Mouse (Mus musculus) liver, embryonic 16.5 days (tissue): ENCODE data around the gene Sptan1. TPM values are rescaled to one million over a fixed set of nuclear protein-coding genes. Genes with fewer than 3 reads are reported as not detected.
"Not testable (repeated sequence)": the region's sequence is repeated elsewhere in the genome, so short reads cannot be mapped to it uniquely, and the experiment has no call there.

Source experiments
- ATAC-seq: fragments of 200-750 bp; cut with Nextera tagmentation; 2 replicates; pipeline ENCODE4 v1.8.0; 2017; ENCODE audit warnings: low read depth, mild to moderate bottlenecking, moderate number of reproducible peaks, moderate library complexity
- H3K27ac ChIP-seq: fragments of 300-500 bp; sonication (generic); 2 replicates; pipeline ENCODE4 v1.5.1; 2014; ENCODE audit warnings: mild to moderate bottlenecking, low read length
- H3K27me3 ChIP-seq: fragments of 300-500 bp; sonication (generic); 2 replicates; pipeline ENCODE4 v1.6.1; 2014; ENCODE audit warnings: low read depth, low read length, mixed read lengths; ENCODE audit not compliant: control insufficient read depth, insufficient read depth
- H3K36me3 ChIP-seq: fragments of 300-500 bp; sonication (generic); 2 replicates; pipeline ENCODE4 v1.6.1; 2014; ENCODE audit warnings: mild to moderate bottlenecking; ENCODE audit not compliant: control insufficient read depth, insufficient read depth
- H3K4me1 ChIP-seq: fragments of 300-500 bp; sonication (generic); 2 replicates; pipeline ENCODE4 v1.6.1; 2014; ENCODE audit warnings: low read depth, low read length, mixed read lengths; ENCODE audit not compliant: control insufficient read depth
- H3K4me2 ChIP-seq: fragments of 300-500 bp; sonication (generic); 2 replicates; pipeline ENCODE4 v1.6.1; 2014; ENCODE audit warnings: low read depth, low read length, mixed read lengths
- H3K4me3 ChIP-seq: fragments of 300-500 bp; sonication (generic); 2 replicates; pipeline ENCODE4 v1.5.1; 2014; ENCODE audit warnings: low read depth, mild to moderate bottlenecking, low read length
- H3K9ac ChIP-seq: fragments of 300-500 bp; sonication (generic); 2 replicates; pipeline ENCODE4 v1.6.1; 2014; ENCODE audit warnings: low read depth, low read length
- H3K9me3 ChIP-seq: fragments of 300-500 bp; sonication (generic); replicated peaks from 2 replicates; pipeline ENCODE4 v1.6.1; 2016; ENCODE audit warnings: low read length; ENCODE audit not compliant: control insufficient read depth
- WGBS: fragments of 180-500 bp; shearing (Covaris S2); extraction: QIAGEN DNeasy Blood & Tissue Kit; methylation state at CpG from one replicate; pipeline ENCODE4 v1.1.7; 2014; ENCODE audit not compliant: insufficient replicate concordance; 5-methylcytosine and 5-hydroxymethylcytosine counted together
- polyA plus RNA-seq: library from polyadenylated mRNA; unstranded; fragments of >200 nt; fragmentation: Nextera tagmentation; extraction: Ambion mirVana; gene quantifications from 2 replicates; pipeline ENCODE4 v1.2.1, GENCODE M21; 2015

Gene Sptan1
- polyA plus RNA-seq, 1 experiment from 2014 or later: 19.7 TPM

GRCm38 (mm10) chr2:30048101-30048501 is 82.7 kb downstream of the Sptan1 start:
- WGBS: 39% methylated on average over 11 of the region's 11 CpGs
- ATAC-seq: no peak
- peaks cover 9% of the 10 kb centered on the region for H3K4me1 ChIP-seq

GRCm38 (mm10) chr2:30048699-30049388 is 83.5 kb downstream of the Sptan1 start, which contains the start of gene Wdr34:
Gene Wdr34 (minus strand): TSS chr2:30048881.
- Histone ChIP-seq H3K27me3 (no peaks in the 10 kb centered on the region), H3K27ac (peak within 1 kb of the TSS; percentile 89), H3K9ac (peak within 1 kb of the TSS; percentile 71), H3K4me1 (peaks cover 9% of the 10 kb centered on the region), H3K9me3 (no peaks in the 10 kb centered on the region), H3K36me3 (no peaks in the 10 kb centered on the region), H3K4me2 (peak within 1 kb of the TSS; percentile 90), H3K4me3 (peak within 1 kb of the TSS; percentile 74)
- WGBS: under 1% methylated on average over 54 of the region's 54 CpGs
- ATAC-seq: peak; percentile 96

More at GRCm38 (mm10) chr2:30048101-30048501, 82.7 kb downstream of the Sptan1 start:
- H3K27ac ChIP-seq: peak overlapping the region; percentile 89
- H3K9me3 ChIP-seq: no peaks in the 10 kb centered on the region
- H3K4me2 ChIP-seq: peak overlapping the region; percentile 90
- no peaks in the 10 kb centered on the region for H3K36me3 ChIP-seq
- H3K4me3 ChIP-seq: peak overlapping the region; percentile 74
- H3K9ac ChIP-seq: peak overlapping the region; percentile 71
- H3K27me3 ChIP-seq: no peaks in the 10 kb centered on the region

- H3K4me1 ChIP-seq: peaks cover 9% of the 10 kb centered on the region
- H3K4me2 ChIP-seq: no peak overlapping the region
- peaks cover 2% of the 10 kb centered on the region for H3K27me3 ChIP-seq
- H3K9me3 ChIP-seq: no peaks in the 10 kb centered on the region
- H3K27ac ChIP-seq: no peak overlapping the region
- H3K4me3 ChIP-seq: no peak overlapping the region
- 24% methylated on average over 3 of the region's 3 CpGs for WGBS
- no peak overlapping the region for H3K9ac ChIP-seq
- H3K36me3 ChIP-seq: no peaks in the 10 kb centered on the region
- no peak for ATAC-seq
These were observed 84.5 kb downstream of the Sptan1 start for GRCm38 (mm10) chr2:30049831-30050230.

- no peak overlapping the region for H3K9ac ChIP-seq
- 35% methylated on average over 6 of the region's 6 CpGs for WGBS
- no peak for ATAC-seq
- H3K27ac ChIP-seq: no peak overlapping the region
- no peak overlapping the region for H3K4me3 ChIP-seq
- no peak overlapping the region for H3K4me2 ChIP-seq
- no peaks in the 10 kb centered on the region for H3K9me3 ChIP-seq
- peaks cover 2% of the 10 kb centered on the region for H3K27me3 ChIP-seq
- H3K4me1 ChIP-seq: peaks cover 9% of the 10 kb centered on the region
- no peaks in the 10 kb centered on the region for H3K36me3 ChIP-seq
These were observed 86.8 kb downstream of the Sptan1 start for GRCm38 (mm10) chr2:30051992-30052761.

GRCm38 (mm10) chr2:30055310-30055709 is 90.0 kb downstream of the Sptan1 start:
- WGBS: 78% methylated on average over 3 of the region's 3 CpGs
- not testable (repeated sequence) for H3K4me1 ChIP-seq, H3K27me3 ChIP-seq, ATAC-seq, H3K9me3 ChIP-seq, H3K9ac ChIP-seq, H3K4me2 ChIP-seq, H3K27ac ChIP-seq, H3K36me3 ChIP-seq, H3K4me3 ChIP-seq

- H3K4me2 ChIP-seq: no peak overlapping the region
- peaks cover 2% of the 10 kb centered on the region for H3K27me3 ChIP-seq
- WGBS: 79% methylated on average over 3 of the region's 3 CpGs
- H3K9ac ChIP-seq: no peak overlapping the region
- no peaks in the 10 kb centered on the region for H3K9me3 ChIP-seq
- ATAC-seq: no peak
- no peak overlapping the region for H3K4me3 ChIP-seq
- H3K36me3 ChIP-seq: no peaks in the 10 kb centered on the region
- H3K27ac ChIP-seq: no peak overlapping the region
- H3K4me1 ChIP-seq: peaks cover 10% of the 10 kb centered on the region
These were observed 91.4 kb downstream of the Sptan1 start for GRCm38 (mm10) chr2:30056736-30057135.

- H3K9me3 ChIP-seq: no peaks in the 10 kb centered on the region
- H3K9ac ChIP-seq: no peak within 1 kb of the TSS
- ATAC-seq: peak; percentile 53
These were observed 92.0 kb downstream of the Sptan1 start, which contains the start of gene Set for GRCm38 (mm10) chr2:30057223-30057904. Gene Set (plus strand): TSS chr2:30057378.

GRCm38 (mm10) chr2:30058418-30058817 is 93.1 kb downstream of the Sptan1 start:
- WGBS: 66% methylated on average over 5 of the region's 5 CpGs

More at GRCm38 (mm10) chr2:30057223-30057904, 92.0 kb downstream of the Sptan1 start, which contains the start of gene Set:
- H3K4me2 ChIP-seq: no peak within 1 kb of the TSS
- peaks cover 12% of the 10 kb centered on the region for H3K4me1 ChIP-seq
- H3K36me3 ChIP-seq: no peaks in the 10 kb centered on the region
- 37% methylated on average over 11 of the region's 12 CpGs for WGBS
- H3K4me3 ChIP-seq: no peak within 1 kb of the TSS
- peaks cover 2% of the 10 kb centered on the region for H3K27me3 ChIP-seq
- H3K27ac ChIP-seq: no peak within 1 kb of the TSS

More at GRCm38 (mm10) chr2:30058418-30058817, 93.1 kb downstream of the Sptan1 start:
- peaks cover 21% of the 10 kb centered on the region for H3K4me1 ChIP-seq
- H3K36me3 ChIP-seq: no peaks in the 10 kb centered on the region
- no peak overlapping the region for H3K9ac ChIP-seq
- H3K27ac ChIP-seq: no peak overlapping the region
- ATAC-seq: no peak
- no peak overlapping the region for H3K4me3 ChIP-seq
- peaks cover 2% of the 10 kb centered on the region for H3K27me3 ChIP-seq
- no peak overlapping the region for H3K4me2 ChIP-seq
- H3K9me3 ChIP-seq: no peaks in the 10 kb centered on the region
